Mouse (Mus musculus) retina, adult 2 months (tissue): Measurements from ENCODE around the gene Gm17018.

Experiments
- DNase-seq: peaks from one replicate; pipeline ENCODE4 v3.0.0-alpha.2; 2012; ENCODE audit warnings: low read depth, low spot score

The Gm17018 gene

DNA sequence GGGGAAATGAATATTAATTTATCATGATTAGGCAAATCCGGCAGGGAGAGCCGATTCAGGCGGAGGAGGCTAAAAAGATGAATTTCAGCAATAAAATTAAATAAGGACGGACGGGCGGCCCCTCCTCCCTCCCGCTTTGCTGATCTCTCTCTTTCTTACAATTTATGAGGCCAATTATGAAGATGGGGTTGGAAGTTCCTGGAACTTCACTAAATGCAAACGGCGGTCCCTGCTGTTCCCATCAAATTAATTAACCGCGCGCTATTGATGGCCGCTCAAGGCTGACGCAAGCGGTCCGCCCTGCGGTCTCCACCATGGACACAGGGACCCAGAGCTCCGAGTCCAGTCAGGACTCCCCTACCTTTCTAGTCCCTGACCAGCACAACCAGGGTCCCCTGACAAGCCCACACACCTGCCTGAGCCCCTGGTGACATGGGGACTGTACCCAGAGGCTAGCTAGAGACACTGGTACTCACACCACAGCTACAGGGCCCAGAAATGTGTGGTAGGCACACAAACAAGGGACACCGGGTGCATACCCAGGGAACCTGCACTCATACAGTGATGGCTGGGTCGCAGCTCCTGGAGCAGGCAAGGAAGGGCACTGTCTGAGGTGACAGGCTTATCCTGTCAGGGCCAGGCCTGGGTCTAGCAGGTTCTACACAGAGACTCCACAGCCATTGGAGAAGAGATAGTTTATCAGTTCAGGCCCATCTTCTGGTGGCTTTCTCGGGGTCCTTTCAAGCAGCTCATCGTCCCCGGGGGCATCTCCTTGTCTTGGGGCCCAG, 11.1 kb upstream of the Gm17018 start:
- DNase-seq = no peak

DNA sequence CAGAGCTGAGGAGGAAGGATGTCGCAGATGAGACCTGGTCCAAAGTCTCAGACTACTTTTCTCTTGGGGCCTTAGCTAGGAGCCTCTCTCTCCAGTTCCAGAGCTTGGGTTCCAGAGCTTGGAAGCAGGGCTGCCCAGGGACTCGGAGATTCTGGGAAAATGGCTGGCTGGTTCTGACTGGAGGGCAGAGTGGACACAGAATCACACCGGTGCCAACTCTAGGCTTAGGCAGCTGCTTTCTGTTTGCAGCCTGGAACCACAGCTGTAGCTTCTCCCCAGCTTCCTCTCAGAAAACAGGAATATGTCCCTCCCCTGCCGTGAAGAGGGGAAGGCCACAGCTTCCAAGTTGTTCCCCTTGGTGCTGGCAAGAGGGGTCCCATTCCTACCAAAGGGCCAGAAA, 10.5 kb upstream of the Gm17018 start:
- DNase-seq = no peak

DNA sequence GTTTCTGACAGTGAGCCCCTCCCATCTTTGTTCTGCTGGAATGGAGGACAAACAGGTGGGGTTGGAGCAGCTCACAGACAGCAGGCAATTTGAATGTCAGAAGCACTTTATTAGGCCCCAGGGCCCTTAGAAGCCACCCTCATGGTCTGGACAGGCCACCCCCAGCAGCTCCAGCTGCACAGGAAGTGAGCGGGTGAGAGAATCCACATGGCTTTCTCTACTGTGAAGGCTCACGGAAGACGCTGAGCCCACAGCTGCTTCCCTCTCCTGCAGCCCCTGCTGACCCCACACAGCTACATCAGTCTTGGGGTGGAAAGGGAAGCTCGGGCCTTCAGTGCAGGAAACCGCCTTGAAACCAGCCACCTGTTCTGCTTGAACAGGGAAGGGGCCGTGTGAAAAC, 8.2 kb upstream of the Gm17018 start:
- no peak for DNase-seq

DNA sequence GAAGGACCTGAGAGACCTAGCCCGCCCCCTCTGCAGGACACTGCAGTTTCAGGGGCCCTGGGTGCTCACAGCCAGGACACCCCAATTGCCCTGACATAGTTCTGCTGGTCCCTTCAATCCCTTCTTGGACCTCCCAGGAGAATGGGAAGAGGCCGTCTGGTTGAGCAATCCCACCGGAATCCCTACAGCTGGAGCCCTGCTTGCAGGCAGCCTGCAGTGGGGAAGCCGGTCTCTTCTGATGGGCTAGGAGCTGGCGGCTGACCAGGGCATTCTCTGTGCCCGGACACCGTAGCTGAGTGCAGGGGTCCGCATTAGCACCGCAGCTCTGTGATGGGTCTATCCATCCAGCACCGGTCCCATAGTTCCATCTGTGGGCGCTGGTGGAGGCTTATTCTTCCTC, 6.3 kb upstream of the Gm17018 start:
- DNase-seq = no peak

DNA sequence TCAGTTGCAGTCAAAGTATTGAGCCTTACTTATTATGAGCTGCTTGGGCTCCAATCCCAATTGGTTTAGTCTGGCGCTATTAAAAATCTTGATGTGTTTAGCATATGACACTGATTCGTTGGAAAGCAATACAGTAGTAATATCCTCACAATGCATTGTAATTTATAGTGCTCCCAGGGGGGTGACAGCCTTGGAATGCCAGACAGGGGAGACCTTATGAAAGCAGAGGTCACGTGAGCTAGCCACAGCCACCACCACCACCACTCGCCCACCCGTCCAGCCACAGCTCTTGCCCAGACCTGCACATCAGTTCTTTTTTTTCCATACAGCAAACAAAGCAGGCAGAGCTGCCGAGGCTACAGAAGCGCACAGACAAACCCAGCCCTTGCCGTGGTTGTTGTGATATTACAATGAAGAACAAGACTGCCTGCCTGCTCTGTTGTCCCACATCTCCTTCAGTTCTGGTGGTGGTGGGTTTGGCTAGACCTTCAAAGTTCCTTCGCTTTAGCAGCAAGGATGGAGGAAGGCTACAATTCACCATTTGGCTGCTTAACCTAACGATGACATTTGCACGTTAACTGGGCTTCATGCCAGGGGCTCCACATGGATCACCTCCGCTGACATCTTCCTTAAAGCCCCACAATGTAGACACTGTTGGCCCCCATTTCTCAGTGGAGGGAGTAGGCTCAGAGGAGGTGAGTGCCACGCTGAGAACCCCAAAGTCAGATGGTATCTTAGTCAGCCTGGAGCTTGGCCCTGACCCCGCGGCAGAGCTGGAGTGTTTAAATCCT, 5.7 kb downstream of the Gm17018 start:
- DNase-seq = no peak

DNA sequence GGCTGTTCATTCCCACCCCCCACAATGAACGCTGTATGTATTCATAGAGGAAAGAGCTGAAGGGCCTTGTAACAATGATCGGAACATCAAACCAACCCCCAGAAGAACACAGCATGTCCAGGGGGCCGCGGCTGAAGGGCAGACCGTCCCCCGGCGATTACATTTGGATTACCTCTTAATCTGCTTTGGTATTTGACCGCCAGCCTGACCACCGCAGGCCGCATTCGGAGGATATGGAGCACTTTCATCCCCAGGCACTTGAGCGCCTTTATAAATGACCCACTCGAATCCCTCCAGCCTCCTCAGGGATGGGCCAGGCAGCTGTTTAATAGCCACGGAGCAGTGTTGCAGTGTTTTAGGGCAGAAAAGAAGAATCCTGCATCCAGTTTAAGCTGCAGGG, 7.0 kb downstream of the Gm17018 start:
- DNase-seq = peak; percentile 62

DNA sequence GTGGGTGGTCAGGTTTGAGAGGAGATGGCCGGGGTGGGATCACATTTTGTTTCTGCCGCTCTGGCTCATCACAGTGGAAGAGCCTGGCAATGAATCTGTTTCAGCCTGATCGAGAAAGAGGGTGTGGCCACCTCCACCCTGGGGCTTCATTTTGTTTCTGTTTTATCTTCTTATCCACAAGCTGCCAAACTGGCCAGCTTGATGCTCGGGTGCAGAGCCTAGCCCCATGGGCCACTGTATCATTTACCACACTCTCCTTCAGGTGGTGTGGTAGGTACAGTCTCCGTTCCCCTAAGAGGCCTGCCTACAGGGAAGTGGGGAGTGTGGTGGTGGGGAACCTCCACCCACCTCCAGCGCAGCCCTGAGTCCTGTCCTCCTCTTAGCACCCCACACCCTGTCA, 12.6 kb downstream of the Gm17018 start:
- DNase-seq = no peak

DNA sequence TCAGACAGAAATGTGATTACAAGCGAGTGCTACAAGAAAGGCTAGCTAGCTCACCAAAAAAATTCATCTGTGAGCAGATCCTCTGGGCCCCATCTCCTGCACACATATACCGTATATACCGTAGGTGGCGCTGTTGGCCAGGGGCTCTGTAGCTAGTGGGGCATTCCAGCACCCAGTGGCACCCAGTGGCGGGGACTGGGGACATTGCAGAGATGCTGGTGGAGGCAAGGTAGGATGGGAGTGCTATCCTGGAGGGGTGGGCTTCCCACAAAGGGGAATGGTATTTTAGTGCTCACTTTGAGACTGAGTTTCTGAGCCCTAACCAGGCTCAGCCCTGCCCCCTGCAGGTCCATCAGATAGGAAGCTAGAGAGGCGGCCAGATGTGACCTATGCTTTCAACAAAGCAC, 13.4 kb downstream of the Gm17018 start:
- DNase-seq = no peak

DNA sequence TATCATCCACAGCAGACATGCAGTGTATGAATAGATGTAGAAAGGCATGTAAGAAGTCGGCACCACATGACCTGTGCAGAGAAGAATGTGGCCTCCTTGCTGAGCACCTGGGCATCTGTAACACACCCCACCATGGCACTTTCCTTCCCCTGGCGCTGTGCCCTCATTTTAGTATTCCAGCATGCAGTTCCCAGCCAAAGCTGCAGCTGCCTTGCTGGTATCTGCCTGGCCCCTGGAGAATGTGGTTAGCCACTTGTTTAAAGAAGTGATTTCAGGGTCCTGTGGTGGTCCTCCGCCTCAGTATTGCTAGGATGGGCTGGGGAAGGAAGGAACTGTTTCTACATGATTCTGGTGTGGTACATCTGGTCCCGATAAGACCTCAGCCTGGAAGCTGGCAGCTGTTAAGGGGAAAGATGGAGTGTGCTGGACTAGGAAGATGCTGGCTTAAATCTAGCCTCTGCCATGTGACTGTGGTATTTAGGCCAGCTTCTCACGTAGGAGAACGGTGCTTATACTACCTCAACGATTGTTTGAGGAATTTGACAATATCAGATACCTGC, 14.0 kb downstream of the Gm17018 start:
- DNase-seq = no peak

DNA sequence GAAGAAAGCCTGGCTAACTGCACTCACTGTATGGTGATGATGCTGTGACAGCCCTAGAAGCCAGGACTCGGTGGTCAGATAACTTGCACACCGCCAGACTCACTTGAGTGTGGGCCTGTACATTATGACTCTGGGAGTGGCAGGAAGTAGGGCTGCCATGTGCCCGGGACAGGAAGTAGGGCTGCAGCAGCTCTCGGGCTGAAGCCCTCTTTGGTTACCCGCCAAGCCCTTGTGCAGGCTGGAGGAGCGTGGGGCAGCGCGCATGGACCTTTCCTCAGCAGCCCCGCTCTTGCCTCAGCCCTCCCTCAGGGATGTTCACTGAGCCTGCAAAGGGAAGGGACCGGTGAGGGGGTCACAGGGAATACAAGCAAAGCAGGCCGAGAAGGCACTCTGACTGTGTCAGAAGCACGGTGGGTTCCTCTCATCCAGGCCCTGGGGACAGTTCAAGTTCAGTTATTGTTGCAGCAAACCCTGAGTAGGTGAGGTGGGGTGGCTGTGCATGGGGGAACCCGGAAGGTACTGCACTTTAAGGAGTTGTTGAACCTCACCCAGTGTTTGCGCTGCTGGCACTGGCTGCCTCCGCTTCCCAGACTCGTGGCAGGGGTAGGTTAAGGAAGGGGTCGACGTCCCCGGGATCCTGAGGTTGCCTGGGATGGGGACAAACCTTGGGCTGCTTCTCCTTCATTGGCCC, 14.7 kb downstream of the Gm17018 start:
- DNase-seq = no peak

DNA sequence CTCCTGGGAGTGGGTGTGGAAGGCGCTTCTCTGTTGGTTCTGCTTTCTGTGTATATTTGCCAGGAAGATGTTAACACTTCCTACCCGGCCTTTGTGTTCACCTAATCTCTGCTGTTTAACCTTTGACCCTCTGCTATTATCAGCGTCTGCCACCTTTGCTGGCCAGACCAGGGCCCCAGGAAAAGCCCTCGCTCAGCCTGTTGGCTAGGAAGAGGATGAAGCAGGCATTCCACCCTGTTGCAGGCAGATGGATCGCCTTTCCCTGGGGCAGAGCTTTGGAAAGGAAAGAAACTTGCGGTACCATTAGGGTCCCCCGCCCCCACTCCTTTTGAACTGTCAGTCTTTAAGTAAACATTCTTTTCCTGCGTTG, 15.2 kb downstream of the Gm17018 start:
- no peak for DNase-seq

DNA sequence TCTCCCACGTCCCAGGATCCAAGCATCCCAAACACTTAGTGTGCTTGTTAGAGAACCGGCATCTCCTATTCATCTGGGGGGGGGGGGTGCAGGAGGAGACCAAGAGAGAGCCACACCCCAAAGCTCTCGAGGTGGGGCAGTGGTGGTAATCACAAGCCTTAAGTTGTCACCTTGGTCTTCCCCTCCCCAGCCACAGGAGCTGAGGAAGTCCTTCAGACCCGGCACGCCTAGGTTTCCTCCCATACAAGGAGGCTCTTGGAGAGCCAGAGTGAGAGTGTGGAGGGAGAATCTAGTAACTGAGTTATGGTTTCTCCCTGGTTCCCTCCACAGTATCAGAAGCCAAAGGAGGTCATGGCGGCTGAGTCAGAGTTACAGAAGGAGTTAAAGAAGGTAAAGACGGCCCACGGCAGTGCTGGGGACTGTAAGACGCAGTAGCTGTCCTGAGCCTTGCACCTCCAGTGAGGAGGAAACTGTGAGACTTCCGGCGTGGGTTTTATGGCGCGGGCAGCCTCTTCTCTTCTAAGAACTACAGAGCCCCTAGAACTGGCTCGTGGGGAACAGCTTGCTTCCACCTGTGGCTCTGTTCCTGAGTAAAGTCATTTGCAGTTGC, 16.8 kb downstream of the Gm17018 start:
- DNase-seq = no peak

DNA sequence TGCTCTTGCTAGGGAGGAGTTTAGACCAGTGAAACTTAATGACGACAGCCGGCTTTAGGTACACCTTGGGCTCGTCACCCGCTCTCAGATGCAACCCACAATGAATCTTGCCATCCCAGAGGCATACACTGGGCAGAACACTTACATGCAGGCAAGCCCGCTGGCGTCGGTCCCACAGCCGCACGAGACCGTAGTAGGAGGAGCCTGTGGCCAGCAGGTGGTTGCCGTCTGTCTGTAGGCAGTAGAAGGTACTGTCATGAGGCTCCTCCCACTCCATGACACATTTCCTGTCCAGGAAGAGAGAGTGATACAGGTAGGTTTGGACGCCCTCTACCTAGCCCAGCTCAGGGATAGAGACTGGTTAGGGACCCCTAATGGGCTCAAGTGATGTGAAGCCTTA, 18.6 kb downstream of the Gm17018 start:
- DNase-seq = no peak

DNA sequence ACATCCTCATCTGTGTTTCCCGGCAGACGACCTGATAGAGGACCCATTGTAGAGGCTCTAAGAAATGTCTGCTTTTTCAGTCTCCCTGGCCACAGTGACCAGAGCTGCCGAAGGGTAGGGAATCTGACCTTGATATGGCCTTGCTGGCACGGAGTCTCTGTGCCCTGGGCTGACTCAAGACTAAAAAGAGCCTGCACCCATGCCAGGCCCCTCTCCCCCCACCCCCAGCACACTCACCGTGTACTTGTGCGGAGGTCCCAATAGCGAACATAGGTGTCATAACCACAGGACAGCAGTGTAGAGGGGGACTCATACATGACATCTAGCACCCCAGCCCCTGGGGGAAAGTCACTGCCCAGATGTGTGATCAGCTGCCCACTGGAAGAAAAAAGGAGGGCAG, 19.0 kb downstream of the Gm17018 start:
- no peak for DNase-seq

DNA sequence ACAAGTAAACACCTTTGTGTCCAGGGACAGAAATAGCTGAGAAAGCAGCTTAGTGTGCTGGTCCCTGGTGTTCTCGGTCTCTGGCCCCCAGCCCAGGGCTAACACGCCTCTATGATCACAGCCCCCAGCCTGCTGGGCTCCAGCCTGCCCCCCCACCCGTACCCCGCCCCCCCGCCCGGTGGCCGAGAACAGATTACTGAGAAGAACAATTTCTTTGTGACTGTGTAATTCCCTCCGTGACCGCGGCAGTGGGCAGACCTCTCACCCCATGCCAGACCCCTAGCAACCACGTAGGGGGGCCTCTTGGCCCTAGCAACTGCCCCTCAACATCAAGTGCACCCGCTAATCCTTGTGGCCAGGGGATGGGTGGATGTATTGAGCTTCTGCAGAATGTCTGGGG, 19.8 kb downstream of the Gm17018 start:
- DNase-seq = no peak

DNA sequence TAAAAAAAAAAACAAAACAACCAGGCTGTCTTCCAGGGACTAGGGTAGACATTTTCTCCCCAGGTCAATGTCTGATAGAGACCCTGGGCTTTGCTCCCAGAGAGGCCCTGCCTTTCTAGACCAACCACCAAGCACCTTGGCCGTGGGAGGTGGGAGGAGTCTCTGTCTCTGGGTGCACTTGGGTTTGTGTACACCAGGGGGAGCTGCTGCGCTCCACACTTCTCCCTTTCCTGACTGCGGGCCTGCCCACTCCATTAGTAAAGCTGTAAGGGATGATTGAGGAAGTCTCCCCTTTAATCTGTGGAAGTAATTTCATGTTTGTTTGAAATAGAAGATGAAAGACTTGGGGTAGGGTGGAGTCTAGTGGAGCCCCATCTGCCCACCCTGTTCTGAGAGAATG, 20.8 kb downstream of the Gm17018 start:
- no peak for DNase-seq

DNA sequence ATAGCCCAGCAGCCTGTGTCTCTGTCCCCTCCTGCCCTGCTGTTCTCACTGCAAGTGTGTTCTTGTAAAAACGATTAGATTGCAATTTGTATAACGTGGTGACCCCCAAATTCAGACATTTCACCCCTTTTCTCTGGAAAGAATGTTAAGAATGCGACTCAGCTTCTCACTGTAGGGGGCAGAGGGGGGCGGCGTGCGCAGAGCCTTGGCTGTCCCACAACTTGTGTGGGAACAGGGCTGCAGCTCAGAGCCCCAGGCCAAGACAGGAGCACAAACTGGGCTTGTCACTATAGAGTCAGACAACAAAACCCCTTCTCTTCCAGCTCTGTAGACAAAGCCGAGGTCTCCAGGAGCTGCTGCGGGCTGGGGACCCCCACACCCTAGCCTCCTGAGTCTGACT, 21.7 kb downstream of the Gm17018 start:
- DNase-seq = no peak

DNA sequence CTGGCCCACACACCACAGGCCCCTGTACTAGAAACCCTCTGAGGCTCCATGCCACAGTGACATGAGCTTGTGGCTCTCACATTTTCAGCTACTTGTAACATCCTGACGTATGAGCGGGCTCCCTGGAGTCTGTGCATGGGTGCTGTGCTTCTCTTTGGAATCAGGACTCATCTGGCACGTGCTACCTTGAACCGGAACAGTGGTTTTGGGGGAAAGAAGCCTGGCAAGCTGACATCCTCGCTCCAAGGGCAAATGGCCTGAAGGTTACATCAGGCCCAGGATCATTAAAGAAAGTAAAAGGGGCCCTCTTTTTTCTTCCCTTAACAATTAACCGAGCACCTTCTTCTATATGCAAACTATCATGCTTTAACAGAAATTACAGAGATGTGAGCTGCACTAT, 22.7 kb downstream of the Gm17018 start:
- no peak for DNase-seq

DNA sequence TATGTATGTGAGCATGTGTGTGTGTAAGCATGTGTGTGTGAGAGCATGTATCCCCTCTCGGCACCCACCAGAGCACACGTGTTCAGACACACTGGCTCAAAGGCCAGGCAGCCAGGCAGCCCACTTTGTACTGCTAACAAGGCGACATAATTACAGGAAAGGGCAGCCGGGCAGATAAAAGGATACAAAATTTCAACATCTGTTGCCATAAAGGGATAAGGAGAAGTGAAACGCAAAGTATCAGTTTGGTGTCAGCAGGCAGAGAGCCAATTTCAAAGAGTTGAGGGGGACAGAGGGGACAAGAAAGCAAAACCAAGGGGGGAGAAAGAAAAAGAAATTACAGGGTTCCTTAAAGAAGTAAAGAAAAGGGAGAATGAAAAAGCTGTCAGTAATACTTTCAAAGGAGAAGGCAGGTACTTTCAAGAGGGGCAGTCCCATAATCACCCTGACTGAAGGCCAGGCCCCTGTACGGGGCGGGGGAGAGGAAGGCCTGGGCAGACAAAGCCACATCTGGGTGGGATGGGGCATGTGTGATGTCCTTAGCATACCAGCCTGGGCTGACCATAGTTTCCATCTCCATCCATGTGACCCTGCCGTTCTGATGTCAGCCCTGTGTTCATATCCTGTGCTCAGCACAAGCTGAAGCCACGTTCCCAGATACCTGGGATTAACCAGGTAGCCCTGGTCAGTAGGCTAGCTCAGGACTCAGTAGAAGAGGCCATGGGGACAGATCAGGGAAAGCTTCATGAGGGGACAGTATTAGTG, 24.6 kb downstream of the Gm17018 start:
- DNase-seq = no peak

DNA sequence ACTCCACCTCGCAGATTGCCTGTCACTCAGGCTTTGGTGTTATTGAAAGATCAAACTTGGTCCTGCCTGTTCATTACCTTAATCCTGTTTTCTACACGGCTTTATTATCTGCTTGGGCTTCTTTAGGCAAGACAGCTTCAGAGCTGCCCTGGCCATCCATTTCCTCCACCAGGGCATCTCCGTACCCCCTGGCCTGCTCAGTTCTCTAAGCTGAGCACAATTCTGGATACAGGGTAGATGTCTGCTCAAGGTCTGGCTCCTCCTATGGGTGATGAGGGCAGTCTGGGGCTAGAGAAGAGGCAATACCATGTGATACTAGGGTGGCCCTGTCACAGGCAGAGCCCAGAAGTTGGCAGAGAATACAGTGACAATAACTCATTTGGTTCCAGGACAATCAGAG, 26.4 kb downstream of the Gm17018 start:
- no peak for DNase-seq
